Mouse (Mus musculus) neural tube, embryonic 12.5 days (tissue): ENCODE measurements around the gene Frem3. TPM values are rescaled to one million over a fixed set of nuclear protein-coding genes. Genes with fewer than 3 reads are reported as not detected.
"Not testable (repeated sequence)": the region's sequence is repeated elsewhere in the genome, so short reads cannot be mapped to it uniquely, and the experiment has no call there.

ENCODE experiments used
- ATAC-seq: fragments of 200-750 bp; cut with Nextera tagmentation; 2 replicates; pipeline ENCODE4 v1.8.0; 2017; ENCODE audit warnings: low read depth, mild to moderate bottlenecking, moderate TSS enrichment, moderate library complexity; ENCODE audit not compliant: low FRiP score
- H3K27ac ChIP-seq: fragments of 300-500 bp; sonication (generic); 2 replicates; pipeline ENCODE4 v1.5.1; 2016
- H3K27me3 ChIP-seq: fragments of 300-500 bp; sonication (generic); replicated peaks from 2 replicates; pipeline ENCODE4 v1.6.1; 2016; ENCODE audit warnings: mild to moderate bottlenecking
- H3K36me3 ChIP-seq: fragments of 300-500 bp; sonication (generic); 2 replicates; pipeline ENCODE4 v1.6.1; 2016; ENCODE audit warnings: mild to moderate bottlenecking
- H3K4me1 ChIP-seq: fragments of 300-500 bp; sonication (generic); 2 replicates; pipeline ENCODE4 v1.6.1; 2016
- H3K4me2 ChIP-seq: fragments of 300-500 bp; sonication (generic); replicated peaks from 2 replicates; pipeline ENCODE4 v1.6.1; 2016; ENCODE audit warnings: mild to moderate bottlenecking
- H3K4me3 ChIP-seq: fragments of 300-500 bp; sonication (generic); 2 replicates; pipeline ENCODE4 v1.5.1; 2016
- H3K9ac ChIP-seq: fragments of 300-500 bp; sonication (generic); 2 replicates; pipeline ENCODE4 v1.6.1; 2016; ENCODE audit warnings: mild to moderate bottlenecking
- H3K9me3 ChIP-seq: fragments of 300-500 bp; sonication (generic); 2 replicates; pipeline ENCODE4 v1.6.1; 2016; ENCODE audit warnings: mild to moderate bottlenecking
- WGBS: fragments of 180-500 bp; shearing (Covaris S2); methylation state at CpG from one replicate; pipeline ENCODE4 v1.1.7; 2016; 5-methylcytosine and 5-hydroxymethylcytosine counted together
- polyA plus RNA-seq: library from polyadenylated mRNA; unstranded; fragments of >200 nt; fragmentation: Nextera tagmentation; extraction: Ambion mirVana; gene quantifications from 2 replicates; pipeline ENCODE4 v1.2.1, GENCODE M21; 2016

Frem3 gene
- polyA plus RNA-seq, 1 experiment from 2014 or later = 0.09 TPM

GRCm38 (mm10) chr8:80732326-80732725 lies 121.4 kb downstream of the Frem3 start:
- no peak for ATAC-seq
- H3K9ac ChIP-seq = no peak overlapping the region
- no peak overlapping the region for H3K27ac ChIP-seq
- H3K27me3 ChIP-seq = no peaks in the 10 kb centered on the region
- H3K4me2 ChIP-seq = no peak overlapping the region
- no peak overlapping the region for H3K4me3 ChIP-seq
- H3K9me3 ChIP-seq = no peaks in the 10 kb centered on the region
- peaks cover 54% of the 10 kb centered on the region for H3K36me3 ChIP-seq
- H3K4me1 ChIP-seq = no peaks in the 10 kb centered on the region

GRCm38 (mm10) chr8:80738046-80738387 lies 127.1 kb downstream of the Frem3 start:
- no peaks in the 10 kb centered on the region for H3K9me3 ChIP-seq
- WGBS = 0% methylated on average over 5 of the region's 5 CpGs
- ATAC-seq = no peak
- H3K27me3 ChIP-seq = no peaks in the 10 kb centered on the region
- peak overlapping the region; percentile 85 for H3K4me3 ChIP-seq
- H3K4me1 ChIP-seq = peaks cover 7% of the 10 kb centered on the region
- H3K4me2 ChIP-seq = peak overlapping the region; percentile 85
- peak overlapping the region; percentile 93 for H3K9ac ChIP-seq
- H3K27ac ChIP-seq = peak overlapping the region; percentile 97
- H3K36me3 ChIP-seq = peaks cover 20% of the 10 kb centered on the region

GRCm38 (mm10) chr8:80738388-80739154 lies 127.7 kb downstream of the Frem3 start:
- Histone ChIP-seq H3K4me3 (peak overlapping the region; percentile 85), H3K27ac (peak overlapping the region; percentile 97), H3K9ac (peak overlapping the region; percentile 93), H3K9me3 (no peaks in the 10 kb centered on the region), H3K36me3 (peaks cover 18% of the 10 kb centered on the region), H3K4me2 (peak overlapping the region; percentile 85), H3K27me3 (no peaks in the 10 kb centered on the region), H3K4me1 (peaks cover 7% of the 10 kb centered on the region)
- under 1% methylated on average over 76 of the region's 84 CpGs for WGBS
- ATAC-seq = peak; percentile 83

GRCm38 (mm10) chr8:80739155-80739924 lies 128.5 kb downstream of the Frem3 start, which contains the start of gene Smarca5:
Smarca5 (minus strand) TSS chr8:80739497.
- peak; percentile 96 for ATAC-seq
- H3K9ac ChIP-seq = peak within 1 kb of the TSS; percentile 93
- WGBS = 1% methylated on average over 84 of the region's 91 CpGs

GRCm38 (mm10) chr8:80739932-80740331 lies 129.1 kb downstream of the Frem3 start:
- no peaks in the 10 kb centered on the region for H3K9me3 ChIP-seq
- H3K4me3 ChIP-seq = peak overlapping the region; percentile 85
- H3K27ac ChIP-seq = peak overlapping the region; percentile 81
- no peaks in the 10 kb centered on the region for H3K27me3 ChIP-seq
- 15% methylated on average over 14 of the region's 14 CpGs for WGBS
- peaks cover 10% of the 10 kb centered on the region for H3K36me3 ChIP-seq
- ATAC-seq = peak; percentile 57
- peaks cover 7% of the 10 kb centered on the region for H3K4me1 ChIP-seq
- peak overlapping the region; percentile 58 for H3K4me2 ChIP-seq
- H3K9ac ChIP-seq = peak overlapping the region; percentile 41

More at GRCm38 (mm10) chr8:80739155-80739924, 128.5 kb downstream of the Frem3 start, which contains the start of gene Smarca5:
- peak within 1 kb of the TSS; percentile 85 for H3K4me3 ChIP-seq
- not testable (repeated sequence) for H3K9me3 ChIP-seq, H3K4me1 ChIP-seq, H3K27me3 ChIP-seq
- peak within 1 kb of the TSS; percentile 85 for H3K4me2 ChIP-seq
- H3K27ac ChIP-seq = peak within 1 kb of the TSS; percentile 97
- peaks cover 13% of the 10 kb centered on the region for H3K36me3 ChIP-seq

Other genes starting within 250 kb of the Frem3 start
- 4.5 and 4.6 TPM in 2 replicates for gene Gypa, start 117.3 kb upstream of the Frem3 start, polyA plus RNA-seq
- 141 and 156 TPM in 2 replicates for gene Smarca5, start 128.4 kb downstream of the Frem3 start, polyA plus RNA-seq